Mouse (Mus musculus): ENCODE data around the gene Mthfs. TPM values are rescaled to one million over a fixed set of nuclear protein-coding genes. Genes with fewer than 3 reads are reported as not detected.
"Not testable (repeated sequence)": the region's sequence is repeated elsewhere in the genome, so short reads cannot be mapped to it uniquely, and the experiment has no call there.

Gene Mthfs
- total RNA-seq, 2 experiments from 2014 or later = 10.3 to 16.4 TPM

DNA sequence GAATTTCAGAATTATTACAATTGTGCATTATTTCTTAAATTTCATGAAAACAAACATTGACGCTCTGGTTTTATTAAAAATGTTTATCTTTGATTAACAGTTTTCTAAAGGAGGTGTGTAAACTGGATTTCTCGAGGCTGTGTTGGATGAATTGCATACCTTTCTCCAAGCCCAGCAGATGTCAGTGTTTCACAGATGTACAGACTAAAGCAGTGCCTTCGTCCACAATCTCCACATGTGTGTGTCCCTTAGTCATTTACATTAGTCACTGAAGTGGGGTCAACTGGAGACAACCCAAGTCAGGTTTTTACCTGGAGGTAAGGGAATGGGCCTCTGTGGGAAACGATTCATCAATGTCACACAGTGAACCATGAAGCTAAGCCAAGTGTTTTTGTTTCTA, 15.6 kb downstream of the Mthfs start:
- no peak for DNase-seq
- peak; percentile 40 for TF ChIP-seq CTCF (IDR thresholded peaks at IDR 0.05)
- Histone ChIP-seq H3K4me3 (no peak overlapping the region), H3K27ac (no peak overlapping the region)
- intact Hi-C loops (cut with DNase I) = no loop called here

DNA sequence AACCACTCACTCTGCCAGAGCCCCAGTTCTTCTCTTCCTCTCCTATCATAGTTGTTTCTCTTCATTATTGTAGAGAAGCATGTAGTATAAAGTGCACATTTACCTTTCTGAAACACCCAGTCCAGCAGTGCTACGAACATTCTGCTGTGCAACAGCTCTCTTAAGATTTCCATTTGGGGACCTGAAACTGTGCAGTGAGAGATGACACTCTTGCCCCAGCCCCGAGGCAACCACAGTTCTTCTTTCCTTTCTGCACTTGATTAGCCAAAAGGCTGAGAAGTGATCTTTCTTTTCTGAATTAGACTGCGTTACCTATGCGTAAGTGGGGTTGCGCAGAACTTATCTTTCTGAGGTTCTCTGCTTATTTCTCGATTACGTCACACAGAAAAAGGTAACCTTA, 17.6 kb downstream of the Mthfs start:
- intact Hi-C loops (cut with DNase I) = no loop called here
- Histone ChIP-seq H3K4me3 (no peak overlapping the region), H3K27ac (no peak overlapping the region)
- DNase-seq = no peak
- no peak for TF ChIP-seq CTCF (IDR thresholded peaks at IDR 0.05)

DNA sequence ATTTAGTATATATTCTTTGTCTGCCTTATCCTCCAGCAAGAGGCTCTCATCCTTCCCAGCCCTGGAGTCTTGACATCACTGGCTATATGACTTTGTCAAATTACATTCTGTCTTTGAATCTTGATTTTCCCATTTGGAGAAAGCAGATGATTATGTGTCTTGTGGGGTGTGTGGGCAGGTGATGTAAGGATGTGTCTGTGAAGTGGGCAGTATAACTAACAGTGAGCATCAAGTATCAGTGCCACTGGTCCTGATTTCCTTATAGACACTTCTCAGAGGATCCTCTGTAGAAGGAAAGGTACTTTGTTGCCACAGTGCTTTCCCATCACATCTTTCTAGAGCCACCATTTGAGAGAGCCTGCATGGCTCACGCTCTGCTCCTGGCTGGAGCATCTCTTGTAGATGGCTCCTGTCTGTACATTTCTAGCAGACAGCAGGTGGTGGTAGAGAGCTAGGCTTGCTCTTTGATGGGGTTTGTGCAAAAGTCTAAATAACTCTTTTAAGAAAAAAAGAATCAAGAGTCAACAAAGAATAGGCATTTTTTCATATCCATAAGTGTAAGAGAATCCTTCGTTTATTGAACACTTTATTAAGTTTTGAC, 20.5 kb downstream of the Mthfs start:
- peak; percentile 35; the same call in 1 of the 2 replicates for TF ChIP-seq CTCF (IDR thresholded peaks at IDR 0.05)
- H3K4me3 ChIP-seq; intact Hi-C loops (cut with DNase I); H3K27ac ChIP-seq: not testable (repeated sequence)
- DNase-seq = peak; percentile 17

- DNase-seq; intact Hi-C loops (cut with DNase I); H3K4me3 ChIP-seq; H3K27ac ChIP-seq: not testable (repeated sequence)
Measured at GRCm38 (mm10) chr9:89237131-89237530, 26.7 kb downstream of the Mthfs start.

- DNase-seq; H3K27ac ChIP-seq; H3K4me3 ChIP-seq; intact Hi-C loops (cut with DNase I): not testable (repeated sequence)
Measured at GRCm38 (mm10) chr9:89238976-89239505, 28.6 kb downstream of the Mthfs start.

DNA sequence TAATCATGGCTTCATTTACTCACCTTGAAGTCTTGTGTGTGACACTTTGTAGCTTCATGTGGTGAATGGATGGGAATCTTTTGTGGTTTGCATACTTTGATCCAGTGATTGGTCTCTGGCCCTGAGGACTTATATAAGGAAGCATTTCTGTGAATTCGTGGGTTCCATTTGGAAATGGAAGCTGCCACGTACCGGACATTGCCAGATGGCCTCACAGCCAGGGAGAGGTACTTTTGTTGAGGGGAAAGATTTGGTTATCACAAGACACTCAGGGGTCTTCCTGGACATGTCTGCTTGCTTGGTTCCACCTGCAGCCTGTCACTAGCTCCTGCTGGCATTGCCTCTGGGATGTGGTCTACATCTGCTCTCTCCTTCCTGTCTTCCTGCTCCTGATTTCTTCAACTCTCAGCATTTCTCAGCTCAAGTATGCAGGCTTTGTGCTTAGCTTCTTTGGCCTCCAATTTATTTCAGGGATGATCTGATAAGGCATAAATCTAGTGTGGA, 30.1 kb downstream of the Mthfs start:
- H3K4me3 ChIP-seq; intact Hi-C loops (cut with DNase I); DNase-seq; H3K27ac ChIP-seq: not testable (repeated sequence)

DNA sequence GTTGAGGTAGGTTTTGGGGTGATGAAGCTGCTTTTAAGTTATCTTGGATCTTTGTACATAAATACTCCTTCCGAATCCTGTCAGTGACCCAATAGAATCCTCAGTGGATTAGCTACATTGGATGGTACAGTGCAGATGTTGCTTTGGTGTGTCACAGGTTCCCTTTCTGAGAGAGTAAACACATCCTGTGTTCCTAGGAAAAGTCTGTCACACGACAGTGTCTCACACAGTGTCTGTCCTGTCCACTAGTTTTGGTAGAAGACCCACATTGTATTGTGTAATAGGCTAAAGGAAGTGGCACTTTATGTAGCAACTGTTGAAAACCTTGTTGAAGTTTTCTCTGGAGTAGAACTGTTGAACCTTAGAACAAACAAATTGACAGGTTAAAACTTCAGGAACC, 42.9 kb downstream of the Mthfs start:
- Histone ChIP-seq H3K27ac (no peak overlapping the region), H3K4me3 (no peak overlapping the region)
- no peak for DNase-seq
- intact Hi-C loops (cut with DNase I) = no loop called here
- TF ChIP-seq CTCF (IDR thresholded peaks at IDR 0.05) = no peak

GRCm38 (mm10) chr9:89256556-89257335, 46.3 kb downstream of the Mthfs start:
- no peak for DNase-seq
- no peak for TF ChIP-seq CTCF (IDR thresholded peaks at IDR 0.05)
- no peak overlapping the region for H3K27ac ChIP-seq
- no peak overlapping the region for H3K4me3 ChIP-seq
- intact Hi-C loops (cut with DNase I) = no loop called here

DNA sequence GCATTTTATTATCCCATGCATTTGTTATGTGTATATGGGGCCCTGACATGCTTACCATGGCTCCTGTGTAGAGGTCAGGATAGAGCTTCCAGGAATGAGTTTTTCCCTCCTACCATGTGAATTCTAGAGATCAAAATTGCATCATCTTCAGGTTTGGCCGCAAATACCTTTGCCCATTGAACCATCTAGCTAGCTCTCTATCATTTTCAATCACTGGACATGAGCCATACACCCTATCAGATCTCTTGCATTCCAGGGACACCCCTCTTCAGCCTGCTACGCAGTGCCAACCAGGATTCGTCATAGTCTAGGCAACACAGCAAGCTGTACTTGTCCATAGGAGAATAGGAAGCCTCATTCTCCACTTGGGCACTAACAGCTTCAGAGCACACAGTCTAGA, 53.5 kb downstream of the Mthfs start:
- Histone ChIP-seq H3K4me3 (no peak overlapping the region), H3K27ac (no peak overlapping the region)
- intact Hi-C loops (cut with DNase I) = no loop called here
- no peak for TF ChIP-seq CTCF (IDR thresholded peaks at IDR 0.05)
- DNase-seq = no peak

DNA sequence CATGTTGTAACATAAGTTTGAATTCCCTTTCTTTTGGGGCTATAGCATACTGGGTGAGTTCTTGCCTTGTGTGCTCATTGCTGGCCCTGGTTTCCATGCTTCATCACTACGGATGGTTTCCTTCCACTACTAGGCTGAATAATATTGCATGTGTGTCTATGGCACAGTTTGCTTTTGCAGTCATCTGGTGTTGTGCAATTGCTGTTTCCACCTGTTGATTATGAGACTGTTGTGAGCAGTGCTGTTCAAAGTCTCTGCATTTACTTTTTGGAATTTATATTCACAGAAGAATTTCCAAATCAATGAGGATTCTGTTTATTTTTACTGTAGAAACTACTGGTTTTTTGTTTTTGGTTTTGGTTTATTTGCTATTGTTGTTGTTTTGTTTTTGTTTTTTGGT, 54.1 kb downstream of the Mthfs start:
- intact Hi-C loops (cut with DNase I) = no loop called here
- no peak overlapping the region for H3K4me3 ChIP-seq
- no peak overlapping the region for H3K27ac ChIP-seq
- no peak for TF ChIP-seq CTCF (IDR thresholded peaks at IDR 0.05)
- DNase-seq = no peak

DNA sequence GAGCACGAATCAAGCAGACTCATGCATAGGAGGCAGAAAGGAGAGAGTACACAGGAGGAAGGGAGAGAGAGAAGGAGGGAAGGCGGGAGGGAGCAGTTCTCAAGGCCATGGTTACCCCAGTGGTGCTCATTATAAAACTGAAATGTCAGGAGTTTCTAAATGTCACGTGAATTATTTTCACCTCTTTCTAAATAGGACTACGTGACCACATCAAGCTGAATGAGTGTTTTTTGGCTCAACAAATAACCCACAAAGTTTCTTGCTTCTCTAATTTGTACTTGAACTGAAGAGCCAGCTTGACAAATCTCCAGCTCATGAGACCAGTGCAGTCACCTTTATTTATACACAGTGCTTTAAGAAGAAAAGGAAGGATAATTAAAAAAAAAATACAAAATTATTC, 56.6 kb downstream of the Mthfs start:
- TF ChIP-seq CTCF (IDR thresholded peaks at IDR 0.05) = no peak
- Histone ChIP-seq H3K4me3 (no peak overlapping the region), H3K27ac (no peak overlapping the region)
- DNase-seq = no peak
- intact Hi-C loops (cut with DNase I) = no loop called here

- H3K27ac ChIP-seq = no peak overlapping the region
- no peak overlapping the region for H3K4me3 ChIP-seq
- no peak for TF ChIP-seq CTCF (IDR thresholded peaks at IDR 0.05)
- no peak for DNase-seq
- intact Hi-C loops (cut with DNase I) = no loop called here
Measured at GRCm38 (mm10) chr9:89267572-89267971, 57.1 kb downstream of the Mthfs start.

DNA sequence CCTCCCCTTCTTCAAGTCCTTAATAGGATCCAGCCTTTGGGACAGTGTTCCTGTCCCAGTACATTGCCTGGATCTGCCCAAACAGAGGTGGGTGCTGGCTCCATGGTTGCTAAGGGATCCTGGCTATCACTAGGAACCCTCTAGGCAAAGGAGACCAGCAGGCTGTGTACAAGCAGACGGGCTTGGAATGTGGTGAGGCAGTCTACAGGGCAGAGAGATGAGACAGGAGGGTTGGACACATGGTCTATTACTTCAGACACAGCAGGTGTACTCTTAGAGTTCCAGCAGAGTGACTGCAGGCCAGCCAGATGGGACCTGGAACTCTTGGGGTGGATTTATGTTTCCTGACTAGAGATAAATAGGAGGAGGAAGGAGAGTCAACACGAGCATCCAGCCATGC, 59.9 kb downstream of the Mthfs start:
- Histone ChIP-seq H3K27ac (no peak overlapping the region), H3K4me3 (no peak overlapping the region)
- intact Hi-C loops (cut with DNase I) = no loop called here
- no peak for TF ChIP-seq CTCF (IDR thresholded peaks at IDR 0.05)
- DNase-seq = no peak
